Mouse (Mus musculus) c-Kit-positive CD71-negative TER-119-negative erythroid progenitor cells, embryonic 14.5 days (primary cell): Measurements from ENCODE around the gene Bank1.
A peak's percentile ranks its signal among the peaks of the same experiment; 100 is the strongest.
"Not testable (repeated sequence)": the region's sequence is repeated elsewhere in the genome, so short reads cannot be mapped to it uniquely, and the experiment has no call there.

Experiments used
- DNase-seq: peaks from one replicate; pipeline ENCODE4 v3.0.0-alpha.2; 2013; ENCODE audit warnings: low read depth

The Bank1 gene

DNA sequence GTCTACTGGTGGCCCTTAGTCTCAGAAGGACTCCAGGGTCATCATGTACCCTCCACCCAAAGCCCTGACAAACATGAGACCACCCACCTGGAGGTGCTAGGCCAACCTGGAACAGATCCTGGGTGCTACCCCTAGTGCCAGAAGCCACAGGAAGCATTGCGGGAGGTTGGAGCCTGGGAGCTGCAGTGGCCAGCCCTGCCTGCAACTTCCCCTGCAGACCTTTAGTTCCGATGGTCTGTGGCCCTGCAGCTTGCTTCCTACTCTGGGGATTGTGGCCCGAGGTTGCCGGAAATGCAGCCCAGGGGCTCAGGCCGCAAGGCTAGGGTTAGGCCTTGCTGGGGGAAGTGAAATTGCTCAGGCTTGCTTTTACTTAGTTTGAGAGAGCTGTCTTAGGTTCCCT is at the start of gene Bank1:
Gene Bank1 (minus strand): TSS at position 284 of the 400 bp plus-strand sequence.
- DNase-seq = peak; percentile 60

DNA sequence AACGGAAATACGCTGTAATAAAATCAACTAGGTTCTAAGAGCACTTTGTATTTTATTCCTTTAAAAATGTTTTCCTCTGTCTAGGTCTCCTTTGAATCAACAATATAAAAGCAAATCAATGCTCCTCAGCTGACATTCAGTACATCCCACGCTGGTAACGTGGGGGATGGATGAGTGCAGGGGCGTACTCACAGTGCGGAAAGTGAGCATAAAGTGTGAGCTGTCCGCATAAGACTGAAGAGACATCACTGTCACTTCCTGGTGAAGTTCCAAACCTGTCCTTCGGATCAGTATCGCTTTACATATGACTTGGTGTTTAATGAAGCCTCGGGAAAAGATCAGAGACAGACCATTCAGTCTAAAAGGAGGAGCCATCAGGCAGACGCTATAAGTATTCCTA is 44.0 kb upstream of the Bank1 start:
- no peak for DNase-seq

DNA sequence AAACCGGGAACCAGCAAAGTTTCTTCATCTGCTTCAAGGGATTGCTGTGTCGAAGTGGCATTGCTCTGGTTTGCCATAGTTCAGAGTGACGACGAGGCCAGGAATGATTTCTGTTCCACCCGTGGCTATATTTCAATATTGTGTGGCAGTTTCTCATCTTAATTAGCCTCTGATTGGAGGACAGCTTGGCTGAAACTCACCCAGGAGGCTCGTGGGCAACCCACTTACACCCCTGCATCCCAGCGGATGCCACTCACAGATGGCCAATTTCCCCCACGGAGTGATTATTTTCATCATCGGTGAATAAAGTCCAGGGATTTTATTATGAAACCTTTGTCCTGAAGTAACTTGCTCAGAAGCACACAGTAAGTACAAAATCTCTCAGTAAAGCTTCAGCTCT is 43.6 kb upstream of the Bank1 start:
- DNase-seq = no peak

DNA sequence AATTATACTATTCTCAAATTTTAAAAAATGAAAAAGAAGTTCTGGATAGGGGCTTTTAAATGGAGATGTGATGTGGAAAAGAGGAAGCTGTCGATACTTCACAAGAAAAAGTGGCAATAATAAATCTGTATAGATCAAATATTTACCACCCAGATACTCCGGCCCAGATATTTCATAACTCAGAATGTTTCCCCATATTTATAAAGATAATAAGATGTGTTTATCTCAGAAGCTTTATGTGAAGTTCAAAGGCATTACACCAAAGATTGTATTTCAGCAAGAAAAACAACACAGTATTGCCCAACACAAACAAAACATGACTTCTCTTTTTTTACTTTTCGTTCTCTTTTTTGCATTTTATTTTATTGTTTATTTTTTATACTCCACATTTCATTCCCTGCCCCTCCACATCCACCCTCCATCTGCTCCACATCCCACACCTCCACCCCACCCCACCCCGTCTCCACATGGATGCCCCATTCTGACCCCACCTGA is 42.7 kb upstream of the Bank1 start:
- DNase-seq = no peak

DNA sequence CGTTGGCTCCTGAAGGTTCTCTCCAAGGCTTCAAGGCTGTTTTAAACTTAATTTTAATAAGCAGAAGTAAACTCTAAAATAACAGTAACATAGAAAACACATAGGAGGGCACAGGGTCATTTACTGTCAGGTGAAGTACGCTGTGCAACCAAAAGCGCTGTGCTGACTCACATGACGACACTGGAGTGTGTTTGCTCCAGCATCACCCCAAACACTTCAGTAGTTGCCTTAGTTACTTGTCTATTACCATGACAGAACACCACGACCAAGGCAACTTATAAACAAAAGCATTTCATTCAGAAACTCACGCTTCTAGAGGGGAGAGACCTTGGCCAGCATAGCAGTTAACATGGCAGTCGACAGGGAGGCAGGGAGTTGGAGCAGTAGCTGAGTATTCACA is 23.8 kb upstream of the Bank1 start:
- no peak for DNase-seq

DNA sequence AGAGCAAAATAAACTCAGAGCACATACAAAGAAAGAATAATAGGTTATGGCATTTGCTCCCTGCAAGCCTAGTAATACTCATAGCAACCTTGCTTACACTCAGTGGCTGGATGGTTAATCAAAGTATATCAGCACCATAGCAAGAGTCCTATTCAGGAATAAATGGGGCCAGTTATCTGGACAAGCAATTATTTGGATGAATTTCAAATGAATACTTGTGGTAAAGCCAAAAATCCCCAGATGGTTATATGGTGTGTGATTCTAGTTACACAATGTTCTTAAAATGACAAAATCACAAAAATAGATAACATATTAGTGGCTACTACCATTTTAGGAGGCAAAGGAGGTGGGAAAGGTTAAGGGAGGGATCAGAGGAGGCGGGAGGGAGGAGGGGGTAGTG is 22.7 kb upstream of the Bank1 start:
- no peak for DNase-seq

DNA sequence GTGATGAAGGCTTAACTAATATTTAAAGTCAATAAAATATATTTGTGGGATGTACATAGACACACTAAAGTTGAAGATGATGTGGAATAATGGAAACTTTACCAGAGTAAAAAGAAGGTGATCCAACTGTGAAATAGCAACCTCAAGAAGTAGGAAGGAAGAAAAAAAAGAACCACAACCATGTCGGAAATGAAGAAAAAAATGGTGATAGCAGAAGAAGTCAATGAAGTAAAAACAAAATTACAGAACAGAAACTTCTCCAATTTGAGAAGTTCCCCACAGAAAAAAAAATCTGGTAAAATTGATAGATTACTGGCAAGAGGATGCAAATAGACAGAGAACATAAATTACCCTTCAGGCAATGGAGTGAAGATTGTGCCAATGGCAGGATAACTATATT is 21.4 kb upstream of the Bank1 start:
- no peak for DNase-seq

DNA sequence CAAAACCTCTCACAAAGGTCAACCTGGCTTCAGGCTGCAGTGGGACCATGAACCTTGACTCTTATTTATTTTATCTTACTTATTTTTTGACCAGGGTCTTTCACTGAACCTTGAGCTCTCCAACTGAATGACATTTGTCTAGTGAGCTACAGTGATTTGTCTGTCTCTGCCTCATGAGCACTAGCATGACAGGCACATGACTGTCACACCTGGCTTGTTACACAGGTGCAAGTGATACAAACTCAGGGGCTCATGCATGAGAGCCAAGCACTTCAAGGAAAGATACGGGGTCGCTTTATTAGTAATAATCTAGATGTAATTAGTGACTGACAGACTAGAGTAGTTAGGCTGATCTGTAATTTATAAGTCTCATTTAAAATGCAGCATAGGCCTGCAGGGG is 16.0 kb upstream of the Bank1 start:
- DNase-seq = no peak

DNA sequence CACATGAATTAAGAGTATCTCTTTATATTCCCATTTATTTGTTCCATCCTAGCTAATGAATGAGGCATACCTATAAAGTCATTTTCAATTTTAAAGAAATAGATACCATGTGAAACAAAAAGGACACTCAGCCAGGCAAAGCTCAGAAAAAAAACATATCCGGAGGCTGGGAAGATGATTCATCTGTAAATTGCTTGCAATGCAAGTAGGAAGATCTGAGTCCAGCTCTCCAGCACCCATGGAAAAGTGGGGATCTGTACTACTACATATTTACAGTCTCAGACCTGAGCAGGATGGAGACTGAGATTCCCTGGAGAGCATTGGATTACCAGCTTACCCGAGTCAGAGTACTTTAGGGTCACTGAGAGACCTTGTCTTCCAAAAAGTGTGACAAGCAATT is 14.0 kb upstream of the Bank1 start:
- DNase-seq = no peak

DNA sequence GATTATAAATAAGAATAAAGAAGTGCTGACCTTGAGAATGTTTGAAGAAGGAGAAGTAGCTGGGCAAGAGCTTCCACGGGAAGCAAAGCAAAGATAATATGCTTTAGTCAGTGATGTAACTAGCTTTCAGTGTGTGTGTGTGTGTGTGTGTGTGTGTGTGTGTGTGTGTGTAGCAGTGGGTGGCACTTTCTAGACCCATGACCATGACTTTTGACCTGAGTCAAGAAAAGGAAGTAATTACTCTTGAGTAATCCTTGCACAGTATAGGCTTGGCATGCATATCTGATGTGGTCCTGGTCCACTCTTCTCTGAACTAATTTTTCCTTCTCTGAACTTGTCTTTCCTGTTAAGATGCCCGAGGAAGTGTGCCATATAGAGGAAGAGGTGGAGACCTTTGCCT is 5.3 kb upstream of the Bank1 start:
- DNase-seq = no peak

DNA sequence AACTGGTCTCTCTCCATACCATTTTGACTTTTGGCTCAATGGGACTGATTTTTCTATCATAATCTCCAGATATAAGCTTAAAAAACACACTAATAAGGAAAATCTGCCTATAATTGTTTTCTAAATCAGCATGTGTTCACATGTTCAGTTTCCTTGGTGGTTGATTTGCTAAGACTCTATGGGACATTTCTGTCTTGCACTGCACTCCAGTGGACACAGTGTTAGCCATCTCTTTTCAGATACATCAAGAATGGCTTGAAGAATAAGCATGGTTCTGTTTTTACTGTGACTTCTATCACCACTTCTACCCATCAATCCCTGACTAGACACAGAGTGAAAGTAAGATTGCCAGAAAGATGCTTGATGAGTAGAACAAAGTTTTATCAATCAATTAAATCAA is 4.2 kb upstream of the Bank1 start:
- no peak for DNase-seq

DNA sequence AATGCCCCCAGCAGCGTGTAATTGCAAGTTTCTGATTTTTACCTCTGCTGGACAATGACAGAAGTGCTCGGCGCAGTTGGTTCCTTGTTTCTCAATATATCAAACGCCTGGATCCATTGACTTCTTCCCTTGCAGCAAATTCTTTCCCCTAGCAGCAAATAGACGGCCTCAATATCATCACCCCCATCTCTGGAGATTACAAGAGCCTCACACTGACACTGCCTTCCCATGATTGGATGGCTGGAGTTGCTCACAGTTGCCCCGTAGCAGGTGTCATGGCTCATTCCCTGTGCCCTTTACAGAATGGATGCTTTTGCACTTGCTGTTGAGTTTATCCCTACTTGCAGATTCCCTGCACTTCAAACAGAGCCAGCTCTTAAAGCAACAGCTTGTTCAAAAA is 3.3 kb upstream of the Bank1 start:
- DNase-seq = no peak

DNA sequence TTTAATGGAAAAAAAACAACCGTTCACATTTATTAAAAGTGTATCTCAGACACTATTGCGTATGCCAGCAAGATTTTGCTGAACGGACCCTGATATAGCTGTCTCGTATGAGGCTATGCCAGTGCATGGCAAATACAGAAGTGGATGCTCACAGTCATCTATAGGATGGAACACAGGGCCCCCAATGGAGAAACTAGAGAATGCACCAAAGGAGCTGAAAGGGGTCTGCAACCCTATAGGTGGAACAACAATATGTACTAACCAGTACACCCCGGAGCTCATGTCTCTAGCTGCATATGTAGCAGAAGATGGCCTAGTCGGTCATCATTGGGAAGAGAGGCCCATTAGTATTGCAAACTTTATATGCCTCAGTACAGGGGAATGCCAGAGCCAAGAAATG is 1.1 kb downstream of the Bank1 start:
- DNase-seq = not testable (repeated sequence)

DNA sequence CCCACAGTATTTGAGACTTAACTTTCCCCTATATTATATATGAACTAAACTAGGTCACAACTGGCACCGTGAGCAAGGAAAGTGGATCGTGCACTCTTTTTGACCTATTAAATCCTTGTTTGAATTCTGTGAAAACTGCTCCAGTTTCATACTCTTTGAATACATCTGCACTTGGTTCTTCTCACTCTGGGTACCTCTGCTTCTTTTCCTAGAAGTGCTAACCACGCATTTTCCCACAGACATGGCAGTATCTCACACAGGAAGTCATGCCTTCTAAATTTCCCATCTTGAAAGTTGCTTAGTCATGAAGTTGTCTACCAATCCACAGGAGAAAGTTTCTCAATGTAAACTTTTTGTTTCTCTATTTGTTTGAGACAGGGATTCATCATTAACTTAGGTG is 3.9 kb downstream of the Bank1 start:
- DNase-seq = no peak

DNA sequence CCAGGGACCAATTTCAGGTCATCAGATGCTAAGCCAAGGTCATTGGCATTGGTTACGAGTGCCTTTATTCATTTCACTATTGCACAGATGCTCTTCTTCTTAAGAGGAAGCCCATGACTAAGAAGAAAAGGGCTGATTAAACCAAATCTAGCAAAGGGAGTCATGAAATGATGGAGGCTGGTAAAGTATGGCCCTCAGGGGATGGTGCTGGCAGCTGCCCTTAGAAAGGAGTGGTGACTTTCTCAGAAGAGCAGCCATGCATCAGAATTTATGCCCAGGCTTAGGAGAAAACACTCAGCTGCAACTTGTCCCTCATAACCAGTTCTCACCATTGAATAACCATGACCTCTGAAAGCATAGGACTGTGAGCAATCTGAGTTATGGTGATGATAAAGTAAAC is 17.4 kb downstream of the Bank1 start:
- no peak for DNase-seq

DNA sequence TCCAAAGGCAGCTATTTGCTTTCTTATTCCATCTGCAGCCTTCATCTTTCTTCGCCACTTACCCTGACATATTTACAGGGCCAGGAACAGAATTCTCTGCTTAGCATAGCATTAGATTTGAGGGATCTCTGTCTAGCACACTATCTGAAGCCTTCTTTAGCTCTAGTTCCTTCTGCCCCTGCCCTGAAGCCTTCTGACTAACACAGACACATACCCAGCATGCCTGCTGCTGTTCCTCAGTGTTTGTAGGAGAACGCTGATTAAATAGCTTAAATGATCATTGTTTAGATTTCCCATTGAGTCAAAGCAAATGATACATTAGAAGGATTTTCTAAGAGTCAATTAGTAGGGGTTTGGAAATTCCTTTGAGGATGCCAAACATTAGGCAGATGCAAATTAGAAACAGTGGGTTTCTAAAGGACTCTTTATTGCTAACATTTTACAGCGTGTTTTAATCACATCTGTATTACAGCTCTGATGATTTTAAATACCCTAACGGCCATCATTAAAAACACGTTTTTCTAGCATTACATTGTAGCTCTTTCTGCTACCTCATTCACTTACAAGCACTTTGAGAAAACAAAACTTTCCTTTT is 19.2 kb downstream of the Bank1 start:
- DNase-seq = no peak

DNA sequence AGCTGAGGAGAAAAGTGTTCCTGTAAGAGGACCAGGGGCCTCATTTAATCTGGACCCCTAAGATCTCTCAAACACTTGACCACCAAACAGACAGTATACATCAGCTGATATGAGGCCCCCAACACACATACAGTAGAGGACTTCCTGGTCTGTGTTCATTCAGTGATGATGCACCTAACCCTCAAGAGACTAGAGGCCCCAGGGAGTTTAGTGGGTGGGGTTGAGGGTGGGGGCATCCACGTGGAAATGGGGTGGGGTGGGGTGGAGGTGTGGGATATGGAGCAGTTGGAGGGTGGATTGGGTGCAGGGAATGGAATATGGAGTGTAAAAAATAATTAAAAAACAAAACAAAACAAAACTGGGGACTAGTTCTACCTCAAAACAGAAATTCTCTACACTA is 23.3 kb downstream of the Bank1 start:
- DNase-seq = no peak

DNA sequence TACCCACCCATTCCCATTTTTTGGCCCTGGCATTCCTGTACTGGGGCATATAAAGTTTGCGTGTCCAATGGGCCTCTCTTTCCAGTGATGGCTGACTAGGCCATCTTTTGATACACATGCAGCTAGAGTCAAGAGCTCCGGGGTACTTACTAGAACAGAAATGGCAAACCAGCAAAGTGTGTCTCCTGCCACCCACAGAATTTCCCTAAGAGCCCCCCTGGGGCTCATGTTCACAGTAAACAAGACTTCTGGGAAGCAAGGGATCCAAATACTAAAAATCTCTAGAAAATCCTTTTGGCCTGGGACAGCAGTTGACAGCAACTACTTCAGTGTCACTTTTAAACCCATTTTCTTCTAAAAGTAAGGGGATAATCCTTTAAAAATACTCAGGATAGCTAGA is 25.1 kb downstream of the Bank1 start:
- not testable (repeated sequence) for DNase-seq

DNA sequence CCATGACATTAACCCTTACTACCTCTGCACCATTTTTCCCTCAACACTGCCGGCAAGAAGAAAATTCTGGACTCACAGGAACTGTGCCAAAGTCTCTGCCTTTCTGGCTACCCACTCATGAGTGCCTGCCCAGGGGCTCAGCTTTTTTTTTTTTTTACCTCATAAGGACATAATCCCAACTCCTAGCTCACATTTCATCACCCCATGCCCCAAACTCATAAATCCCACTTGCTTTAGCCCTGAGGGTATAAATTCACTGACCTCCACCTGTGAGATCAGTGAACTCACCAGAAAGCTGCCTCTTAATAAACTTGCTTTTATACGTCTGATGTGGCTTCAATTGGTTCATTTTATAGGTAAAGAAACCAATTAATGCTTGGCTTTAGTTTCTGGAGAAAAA is 28.5 kb downstream of the Bank1 start:
- no peak for DNase-seq

DNA sequence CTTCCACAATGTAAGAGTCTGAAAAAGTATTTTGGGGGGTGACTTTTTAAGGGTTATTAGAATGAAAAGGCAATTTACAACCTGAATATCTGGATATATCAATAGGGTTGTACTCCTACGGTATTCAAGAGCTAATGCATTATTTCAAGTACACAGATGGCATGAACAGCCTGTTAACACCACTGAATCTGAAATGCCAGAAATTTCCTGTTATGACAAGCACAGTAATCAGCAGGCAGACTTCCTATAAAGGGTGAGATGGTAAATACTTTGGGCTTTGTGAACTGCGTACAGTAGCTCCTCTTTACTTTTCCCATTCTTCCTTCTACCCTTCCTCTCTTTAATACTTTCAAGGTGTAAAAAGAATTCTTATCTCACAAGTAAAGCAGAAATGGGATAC is 30.6 kb downstream of the Bank1 start:
- no peak for DNase-seq

DNA sequence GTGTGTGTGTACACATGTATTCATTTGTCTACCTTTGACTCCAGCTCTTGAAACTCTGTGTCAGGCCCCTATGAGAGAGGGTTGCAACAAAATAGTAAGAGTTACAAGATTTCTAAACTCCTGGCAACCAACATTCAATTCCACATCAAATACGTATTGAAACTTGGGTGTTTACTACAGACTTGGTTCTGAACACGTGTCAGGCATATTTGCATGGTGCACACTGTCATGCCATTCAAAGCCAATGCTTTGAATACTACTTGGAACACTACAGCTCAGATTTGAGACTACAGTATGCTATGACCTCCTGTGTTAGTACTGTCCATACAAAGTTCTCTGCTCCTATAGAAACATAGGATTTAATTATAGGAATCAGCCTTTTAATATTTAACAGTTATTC is 38.0 kb downstream of the Bank1 start:
- no peak for DNase-seq

DNA sequence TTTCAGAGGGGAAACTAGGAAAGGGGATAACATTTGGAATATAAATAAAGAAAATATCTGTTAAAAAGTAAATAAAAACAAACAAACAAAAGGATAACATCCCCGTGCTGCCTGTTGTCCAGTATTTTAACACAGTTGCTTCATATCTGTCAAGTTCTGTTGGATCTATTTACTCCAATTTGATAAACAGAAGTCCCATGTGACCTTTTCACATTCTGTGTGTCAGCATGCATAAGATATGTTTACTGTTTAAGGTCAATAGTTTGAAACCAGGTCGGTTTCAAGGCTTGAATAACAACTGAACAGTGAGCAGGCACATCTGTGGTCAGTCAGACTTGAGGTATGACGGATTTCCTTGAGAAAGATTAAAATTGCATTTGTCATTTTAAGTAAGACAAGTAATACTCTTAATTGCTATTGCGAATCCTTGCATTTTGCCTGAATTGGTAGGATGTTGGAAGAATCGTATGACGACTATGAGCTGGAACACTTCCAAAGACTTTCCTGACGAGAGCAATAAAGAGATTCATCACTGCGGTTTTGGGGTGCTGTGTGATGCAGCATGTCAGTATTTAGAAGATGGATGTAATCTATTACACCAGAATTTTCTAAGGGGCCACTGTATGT is 60.8 kb downstream of the Bank1 start:
- no peak for DNase-seq

DNA sequence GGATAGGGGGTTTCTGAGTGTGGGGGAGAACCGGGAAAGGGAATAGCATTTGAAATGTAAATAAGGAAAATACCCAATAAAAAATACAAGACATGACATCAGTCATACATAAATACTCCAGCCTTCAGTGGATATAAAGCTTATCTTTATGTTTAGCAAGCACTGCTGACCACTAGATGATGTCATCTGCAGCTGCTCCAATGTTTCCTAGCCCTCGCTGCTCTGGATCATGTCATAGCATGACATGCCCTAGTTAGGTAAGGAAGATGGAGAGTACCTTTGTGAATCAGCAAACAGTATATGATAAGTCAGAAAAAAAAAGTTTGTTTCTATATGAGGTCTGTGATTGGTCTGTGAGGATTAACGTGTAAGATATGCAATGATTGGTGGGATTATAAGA is 68.1 kb downstream of the Bank1 start:
- no peak for DNase-seq

DNA sequence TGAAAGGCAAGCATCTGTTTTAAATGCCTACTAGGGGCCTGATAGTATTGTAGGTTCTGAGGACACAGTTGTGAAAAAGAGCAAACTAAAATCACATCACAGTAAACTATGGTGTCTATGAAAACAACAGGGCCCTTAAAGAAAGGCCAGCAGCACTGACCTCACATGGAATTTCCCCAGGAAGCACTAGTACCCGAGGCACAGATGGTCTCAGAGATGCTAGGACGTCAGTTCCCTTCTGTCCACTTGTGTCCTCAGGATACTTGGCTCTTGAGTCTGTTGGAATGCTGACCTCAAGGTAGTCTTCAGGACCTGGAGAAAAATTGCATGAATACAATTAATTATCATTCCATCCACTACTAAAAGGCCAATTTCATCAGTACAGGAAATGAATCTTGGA is 71.2 kb downstream of the Bank1 start:
- no peak for DNase-seq
